Mouse (Mus musculus) B cell, adult (primary cell): Measurements from ENCODE around the gene Dlk2. TPM values are rescaled to one million over a fixed set of nuclear protein-coding genes. Genes with fewer than 3 reads are reported as not detected.

Experiments
- total RNA-seq: library from RNA; stranded (reverse); gene quantifications from 4 replicates; pipeline ENCODE4 v1.2.4, GENCODE M21; 2023; ENCODE audit not compliant: inconsistent age

Gene Dlk2
- total RNA-seq: not detected in 4 replicates

GRCm38 (mm10) chr17:46297364-46298219 is at the start of gene Dlk2:
Gene Dlk2, plus strand, starts transcription at chr17:46297421.

DNA sequence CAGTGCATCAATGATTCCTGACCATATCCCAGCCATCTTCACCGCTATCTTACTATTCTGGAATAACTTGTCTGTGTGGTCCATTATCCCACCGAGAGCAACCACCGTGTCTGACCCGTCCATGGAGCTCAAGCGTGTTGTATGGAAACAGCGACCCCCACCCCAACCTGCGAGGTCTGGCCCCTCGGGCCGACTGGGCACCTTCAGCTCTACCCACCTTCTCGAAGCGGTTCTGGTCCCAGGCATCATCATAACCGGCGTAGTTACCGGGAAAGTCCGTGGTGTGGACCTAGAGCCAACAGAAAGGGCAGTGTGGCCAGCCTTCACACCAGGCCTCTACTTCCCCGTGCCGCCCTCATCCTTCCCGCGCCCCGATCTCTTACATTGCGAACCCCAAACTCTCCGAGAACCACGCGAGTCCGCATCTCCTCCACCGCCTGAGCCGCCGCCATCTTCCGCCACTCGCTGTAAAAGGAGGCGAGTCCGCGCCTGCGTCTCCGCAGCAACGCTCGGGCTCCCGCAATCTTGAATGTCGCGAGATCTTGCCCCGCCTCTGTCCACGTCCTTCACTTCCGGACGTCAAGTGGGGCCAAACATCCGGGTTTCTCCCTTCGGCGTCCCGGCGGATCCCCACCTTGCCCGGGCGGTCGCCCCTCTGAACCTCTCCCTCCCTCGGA is 49.6 kb upstream of the Dlk2 start, which contains the start of the genes Polr1c and Yipf3:
Gene Polr1c (minus strand): TSS at position 543 of the 677 bp plus-strand sequence.
Gene Yipf3 (plus strand): TSS at position 569 of the 677 bp plus-strand sequence.

GRCm38 (mm10) chr17:46253452-46254084 is 43.7 kb upstream of the Dlk2 start, which contains the start of gene Lrrc73:
Gene Lrrc73, plus strand, starts transcription at chr17:46253531.

DNA sequence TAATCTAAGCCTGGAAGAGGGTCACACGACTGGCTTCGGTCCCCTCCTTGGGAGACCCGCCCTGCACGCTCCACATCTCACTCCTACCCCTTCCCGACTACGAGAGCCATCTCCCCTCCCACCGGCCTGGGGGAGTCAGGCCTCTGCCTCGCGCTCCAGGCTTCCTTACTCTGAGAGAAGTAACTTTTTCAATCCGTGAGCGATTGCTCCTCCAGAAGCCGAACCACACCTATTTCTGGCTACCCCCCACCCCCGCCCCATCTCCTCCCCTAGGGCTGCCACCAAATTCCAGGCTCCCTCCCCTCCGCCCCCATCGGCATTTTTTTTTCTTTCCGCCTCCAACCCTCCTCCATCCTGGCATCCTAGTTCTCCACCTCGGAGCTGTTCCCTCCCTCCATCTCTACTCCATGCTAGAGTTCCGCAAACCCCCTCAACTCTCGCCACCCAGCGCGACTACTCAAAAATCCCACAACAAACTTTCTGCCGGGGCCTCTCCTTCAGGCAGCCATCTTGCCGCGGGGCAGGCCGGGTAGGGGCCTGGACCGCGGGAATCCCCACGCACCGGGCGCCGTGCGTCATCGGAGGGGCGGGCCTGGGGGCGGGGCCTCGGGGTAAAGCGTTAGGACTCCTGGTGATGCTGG is 14.6 kb upstream of the Dlk2 start, which contains the start of gene Tjap1:
Gene Tjap1 (minus strand): TSS at position 544 of the 641 bp plus-strand sequence.

DNA sequence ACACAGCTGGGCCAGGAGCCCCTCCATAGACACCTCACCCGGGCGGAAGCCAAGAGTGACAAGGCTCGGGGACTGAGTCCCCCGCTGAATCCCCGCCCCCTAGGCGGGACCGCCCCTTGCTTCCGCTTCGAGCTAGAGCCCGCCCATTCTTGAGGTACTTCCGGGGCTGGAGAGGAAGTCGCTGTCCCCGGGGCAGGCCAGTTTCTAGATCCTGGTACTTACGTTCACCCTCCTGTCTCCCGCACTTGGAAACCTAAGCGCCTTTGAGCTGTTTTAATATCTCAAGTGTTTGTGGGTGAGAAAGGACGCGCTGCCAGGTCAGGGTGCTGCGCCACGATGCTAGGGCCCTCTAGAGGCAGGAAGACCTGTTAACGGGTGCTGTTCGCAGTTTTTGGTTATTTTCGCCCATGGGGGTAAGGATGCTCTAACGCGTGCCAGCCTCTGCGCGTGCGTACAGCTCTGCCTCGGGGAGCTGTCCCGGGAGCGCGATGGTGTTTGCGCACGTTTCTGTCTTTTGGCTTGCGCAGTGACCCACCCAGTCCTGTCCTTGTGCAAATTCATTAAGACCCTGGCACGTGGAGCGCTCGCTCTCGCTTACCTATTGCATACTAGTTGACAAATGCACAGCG is 30.8 kb downstream of the Dlk2 start, which contains the start of gene Abcc10:
Gene Abcc10 (minus strand): TSS at position 447 of the 629 bp plus-strand sequence.

Other genes with a start within 250 kb of the Dlk2 start
- 47.3 to 60.2 TPM (median 53.7 TPM) in 4 replicates for gene Mrps18a, start 186.4 kb upstream of the Dlk2 start, total RNA-seq
- 0.75 to 1.00 TPM in 2 of 4 replicates, not detected in the others for gene Rsph9, start 153.2 kb upstream of the Dlk2 start, total RNA-seq
- gene Mad2l1bp, start 143.9 kb upstream of the Dlk2 start, total RNA-seq: 15.6 to 22.9 TPM (median 21.3 TPM) in 4 replicates
- gene Gtpbp2, start 136.4 kb upstream of the Dlk2 start, total RNA-seq: 235 to 259 TPM (median 246 TPM) in 4 replicates
- 13.6 to 16.2 TPM (median 15.4 TPM) in 4 replicates for gene Polh, start 94.8 kb upstream of the Dlk2 start, total RNA-seq
- gene Xpo5, start 94.6 kb upstream of the Dlk2 start, total RNA-seq: 38.1 to 43.0 TPM (median 40.4 TPM) in 4 replicates
- 52.1 to 58.8 TPM (median 57.5 TPM) in 4 replicates for gene Polr1c, start 49.4 kb upstream of the Dlk2 start, total RNA-seq
- gene Yipf3, start 49.3 kb upstream of the Dlk2 start, total RNA-seq: 71.3 to 86.5 TPM (median 83.7 TPM) in 4 replicates
- 2.4 to 3.2 TPM (median 3.1 TPM) in 4 replicates for gene Lrrc73, start 43.9 kb upstream of the Dlk2 start, total RNA-seq
- gene Tjap1, start 14.4 kb upstream of the Dlk2 start, total RNA-seq: 60.9 to 70.2 TPM (median 65.6 TPM) in 4 replicates
- gene Abcc10, start 30.9 kb downstream of the Dlk2 start, total RNA-seq: 13.3 to 15.3 TPM (median 14.8 TPM) in 4 replicates
- 257 to 298 TPM (median 276 TPM) in 4 replicates for gene Zfp318, start 86.3 kb downstream of the Dlk2 start, total RNA-seq
- gene Crip3, start 131.5 kb downstream of the Dlk2 start, total RNA-seq: 5.9 to 11.1 TPM (median 7.5 TPM) in 4 replicates
- not detected in 4 replicates for gene Slc22a7, start 141.0 kb downstream of the Dlk2 start, total RNA-seq
- 2.7 to 5.4 TPM (median 3.9 TPM) in 4 replicates for gene Ttbk1, start 190.3 kb downstream of the Dlk2 start, total RNA-seq
- 0.45 to 0.71 TPM in 2 of 4 replicates, not detected in the others for gene Dnph1, start 199.3 kb downstream of the Dlk2 start, total RNA-seq
- 14.3 to 16.9 TPM (median 15.9 TPM) in 4 replicates for gene Cul9, start 249.0 kb downstream of the Dlk2 start, total RNA-seq